Mouse (Mus musculus) brain, embryonic 18.5 days (tissue): ENCODE measurements around the gene Fam104a.
"Not testable (repeated sequence)": the region's sequence is repeated elsewhere in the genome, so short reads cannot be mapped to it uniquely, and the experiment has no call there.

Experiments
- DNase-seq: peaks from one replicate; pipeline ENCODE4 v3.0.0-alpha.2; 2012; ENCODE audit warnings: low read depth, low spot score

Gene Fam104a

DNA sequence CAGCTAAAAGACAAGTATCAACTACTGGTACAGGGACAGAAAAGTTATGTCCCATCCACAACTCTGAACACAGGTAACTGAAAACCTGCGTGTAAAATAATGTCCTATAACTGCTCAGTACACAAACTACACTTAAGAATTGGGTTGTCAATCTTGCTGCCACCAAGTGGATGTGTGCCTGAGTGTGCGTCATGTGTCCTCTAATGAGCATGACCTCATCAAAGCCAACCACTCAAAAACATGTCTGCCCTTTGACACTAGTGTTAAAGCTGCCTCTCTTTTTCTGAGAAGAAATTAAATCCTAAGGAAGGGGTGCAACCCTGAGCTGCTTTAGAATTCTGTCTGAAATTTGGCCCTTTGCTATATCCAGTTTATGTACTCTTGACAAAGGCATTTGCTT lies 19.7 kb downstream of the Fam104a start:
- no peak for DNase-seq

DNA sequence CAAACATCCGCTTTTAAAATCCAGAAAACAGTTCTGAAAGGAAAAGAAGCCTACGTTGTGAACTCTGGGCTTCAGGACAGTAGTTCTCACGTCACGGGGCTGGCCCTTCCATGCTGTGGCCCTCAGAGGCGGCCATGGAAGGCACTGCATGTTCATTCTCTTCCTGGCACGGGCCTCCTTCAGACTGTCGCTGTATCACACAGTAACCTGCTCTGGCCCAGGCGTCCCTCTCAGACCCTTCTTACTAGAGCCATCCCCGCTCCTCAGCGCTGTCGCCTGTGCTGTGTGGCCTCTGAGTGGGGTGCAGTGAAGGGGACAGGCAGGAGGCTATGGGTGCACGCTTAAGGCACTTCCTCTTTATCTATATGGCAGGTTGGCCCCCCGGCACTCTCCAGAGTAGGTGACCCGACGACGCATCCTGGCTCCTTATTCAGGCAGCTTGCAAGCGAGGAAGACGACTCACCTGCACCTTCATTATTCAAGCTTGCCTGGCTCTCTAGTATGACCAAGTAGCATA lies 22.1 kb downstream of the Fam104a start:
- no peak for DNase-seq

DNA sequence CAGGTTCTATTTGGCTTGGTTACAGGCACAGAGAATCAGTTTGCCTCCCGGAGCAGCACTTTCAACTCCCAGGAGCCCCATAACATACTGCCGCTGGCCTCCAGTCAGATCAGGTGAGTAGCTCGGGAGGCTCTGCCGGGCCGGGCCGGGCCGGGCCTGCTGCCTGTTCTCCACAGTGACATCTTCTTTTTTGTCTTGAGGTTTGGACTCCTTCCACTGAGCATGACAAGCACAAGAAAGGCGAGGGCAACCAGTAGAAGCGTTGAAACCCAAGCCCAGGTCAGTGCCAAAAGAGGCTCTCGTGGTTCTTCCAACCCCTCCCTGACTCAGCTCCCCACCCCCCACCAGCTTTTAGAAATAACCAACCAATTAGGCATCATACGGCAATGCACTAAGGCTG lies 23.0 kb downstream of the Fam104a start:
- DNase-seq: no peak

DNA sequence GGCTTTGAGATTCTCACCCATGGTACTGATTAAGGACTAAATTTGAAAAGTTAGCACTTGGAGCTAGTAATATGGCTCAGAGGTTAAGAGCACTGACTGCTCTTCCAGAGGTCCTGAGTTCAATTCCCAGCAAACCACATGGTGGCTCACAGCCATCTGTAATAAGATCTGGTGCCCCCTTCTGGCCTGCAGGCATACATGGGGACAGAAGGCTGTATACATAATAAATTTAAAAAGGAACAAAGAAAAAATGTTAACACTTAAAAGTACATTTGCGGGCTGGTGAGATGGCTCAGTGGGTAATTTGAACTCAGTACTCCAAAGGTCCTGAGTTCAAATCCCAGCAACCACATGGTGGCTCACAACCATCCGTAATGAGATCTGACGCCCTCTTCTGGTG lies 23.7 kb downstream of the Fam104a start:
- DNase-seq: not testable (repeated sequence)

GRCm38 (mm10) chr11:113658763-113659162 lies 25.2 kb downstream of the Fam104a start:
- DNase-seq: no peak

GRCm38 (mm10) chr11:113658319-113658718 lies 25.6 kb downstream of the Fam104a start:
- no peak for DNase-seq

DNA sequence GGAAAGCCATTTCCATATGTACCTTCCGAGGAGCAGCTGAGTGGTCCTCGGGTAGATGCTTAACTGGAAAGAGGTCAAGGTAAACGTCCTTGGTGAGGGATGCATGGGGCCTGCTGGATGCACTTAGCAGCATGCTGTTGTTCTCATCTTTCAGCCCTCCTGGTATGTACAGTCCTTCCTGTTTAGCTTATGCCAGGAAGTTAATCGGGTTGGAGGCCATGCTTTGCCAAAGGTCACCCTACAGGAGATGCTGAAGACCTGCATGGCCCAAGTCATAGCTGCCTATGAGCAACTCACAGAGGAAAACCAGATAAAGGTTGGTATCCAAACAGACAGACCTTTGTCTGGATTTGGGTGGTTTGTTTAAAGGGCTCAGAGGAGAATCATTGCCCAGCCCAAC lies 26.7 kb downstream of the Fam104a start:
- DNase-seq: no peak

- no peak for DNase-seq
Observed at GRCm38 (mm10) chr11:113656511-113656932, 27.4 kb downstream of the Fam104a start.

DNA sequence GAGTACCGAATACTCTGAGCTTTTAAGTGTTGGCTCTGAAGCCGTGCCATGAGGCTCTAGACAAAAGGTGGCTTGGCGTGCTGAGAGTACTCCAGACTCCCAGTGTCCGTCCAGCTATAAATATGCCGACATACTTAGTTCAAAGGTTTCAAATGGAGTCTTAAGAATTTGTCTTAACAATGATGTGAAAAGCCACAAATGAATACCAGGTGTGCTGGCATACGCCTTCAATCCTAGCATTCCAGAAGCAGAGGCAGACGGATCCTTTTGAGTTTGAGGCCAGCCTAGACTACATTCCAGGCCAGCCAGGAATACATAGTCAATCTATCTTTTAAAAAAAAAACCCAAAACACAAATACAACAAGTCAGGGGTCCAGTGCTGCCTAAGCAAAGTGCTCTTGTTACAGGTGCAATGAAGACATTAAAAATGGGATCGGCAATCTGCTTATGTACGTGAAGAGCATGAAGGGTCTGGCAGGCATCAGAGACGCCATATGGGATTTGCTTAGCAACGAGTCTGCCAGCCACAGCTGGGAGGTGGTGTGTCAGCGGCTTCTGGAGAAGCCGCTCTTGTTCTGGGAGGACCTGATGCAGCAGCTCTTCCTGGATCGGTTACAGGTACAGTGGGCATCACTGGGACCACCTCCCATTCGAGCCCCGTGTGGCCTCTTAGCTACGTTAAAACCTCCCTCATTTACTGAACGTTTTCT lies 29.2 kb downstream of the Fam104a start:
- no peak for DNase-seq

DNA sequence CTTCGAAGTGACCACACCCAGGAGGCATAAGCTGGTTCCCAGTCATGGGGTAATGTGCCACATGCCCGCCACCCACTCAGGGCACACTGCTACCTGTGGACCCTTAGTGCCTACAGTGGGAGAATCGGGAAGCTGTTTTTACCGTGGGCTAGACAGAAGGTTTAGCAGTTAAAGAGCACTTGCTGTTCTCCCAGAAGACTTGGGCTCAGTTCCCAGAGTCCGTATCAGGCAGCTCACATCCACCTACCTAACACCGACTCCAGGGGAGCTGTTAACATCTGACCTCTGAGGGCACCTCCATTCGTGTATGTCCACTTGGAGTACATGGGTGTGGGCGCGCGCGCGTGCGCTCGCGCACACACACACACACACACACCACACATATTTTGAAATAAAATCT lies 29.9 kb downstream of the Fam104a start:
- no peak for DNase-seq

DNA sequence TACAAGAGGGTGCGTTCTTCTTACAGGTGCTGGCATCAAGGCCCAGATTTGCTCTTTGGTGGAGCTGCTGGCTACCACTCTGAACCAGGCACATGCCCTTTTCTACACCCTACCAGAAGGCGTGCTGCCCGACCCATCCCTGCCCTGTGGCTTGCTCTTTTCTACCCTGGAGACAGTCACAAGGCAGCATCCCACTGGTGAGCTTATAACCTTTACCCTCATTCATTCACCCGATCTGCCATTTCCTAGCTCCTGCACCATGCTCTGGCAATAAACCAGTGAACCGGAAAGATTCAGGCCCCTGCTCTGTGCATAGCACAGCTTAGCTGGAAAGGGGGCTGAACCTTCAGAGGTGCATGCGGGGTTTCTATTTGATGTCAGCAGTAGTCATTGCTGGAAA lies 31.4 kb downstream of the Fam104a start:
- no peak for DNase-seq

DNA sequence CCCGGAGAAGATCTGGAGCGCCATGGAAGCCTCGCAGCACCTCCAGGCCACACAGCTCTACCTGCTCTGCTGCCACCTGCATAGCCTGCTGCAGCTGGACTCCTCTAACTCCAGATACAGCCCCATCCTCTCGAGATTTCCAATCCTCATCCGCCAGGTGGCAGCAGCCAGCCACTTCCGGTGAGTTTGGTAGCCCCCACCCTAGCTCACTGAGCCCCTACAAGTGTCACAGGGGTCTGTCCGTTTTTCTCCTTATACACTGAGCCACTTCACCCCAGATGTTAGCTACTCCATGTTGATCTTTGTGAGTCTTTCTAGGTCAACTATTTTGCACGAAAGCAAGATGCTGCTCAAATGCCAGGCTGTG lies 32.1 kb downstream of the Fam104a start:
- no peak for DNase-seq

DNA sequence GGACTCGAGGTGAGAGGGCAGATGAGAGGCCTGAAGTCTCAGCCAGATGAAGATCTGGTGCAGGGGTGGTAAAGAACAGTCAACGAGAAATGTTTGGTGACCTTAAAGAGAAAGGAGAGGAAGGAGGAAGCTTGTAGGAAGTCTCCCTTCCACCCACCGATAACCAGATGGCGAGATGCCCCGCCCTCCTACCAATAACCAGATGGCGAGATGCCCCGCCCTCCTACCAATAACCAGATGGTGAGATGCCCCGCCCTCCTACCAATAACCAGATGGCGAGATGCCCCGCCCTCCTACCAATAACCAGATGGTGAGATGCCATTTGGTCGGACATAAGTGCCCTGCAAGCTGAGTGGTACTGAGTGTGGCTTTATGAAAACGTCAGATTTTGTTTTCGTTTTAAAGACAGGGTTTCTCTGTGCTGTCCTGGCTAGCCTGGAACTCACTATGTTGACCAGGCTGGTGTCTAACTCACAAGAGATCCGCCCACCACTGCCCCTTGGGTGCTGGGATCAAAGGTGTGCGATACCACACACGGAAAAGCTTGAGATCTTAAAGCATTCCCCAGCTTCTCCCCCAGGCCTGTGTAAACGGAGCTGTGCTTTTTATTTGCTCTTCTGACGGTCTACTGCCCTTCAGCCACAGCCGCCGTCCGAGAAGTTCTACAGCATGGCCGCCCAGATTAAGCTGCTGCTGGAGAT lies 32.6 kb downstream of the Fam104a start:
- no peak for DNase-seq

DNA sequence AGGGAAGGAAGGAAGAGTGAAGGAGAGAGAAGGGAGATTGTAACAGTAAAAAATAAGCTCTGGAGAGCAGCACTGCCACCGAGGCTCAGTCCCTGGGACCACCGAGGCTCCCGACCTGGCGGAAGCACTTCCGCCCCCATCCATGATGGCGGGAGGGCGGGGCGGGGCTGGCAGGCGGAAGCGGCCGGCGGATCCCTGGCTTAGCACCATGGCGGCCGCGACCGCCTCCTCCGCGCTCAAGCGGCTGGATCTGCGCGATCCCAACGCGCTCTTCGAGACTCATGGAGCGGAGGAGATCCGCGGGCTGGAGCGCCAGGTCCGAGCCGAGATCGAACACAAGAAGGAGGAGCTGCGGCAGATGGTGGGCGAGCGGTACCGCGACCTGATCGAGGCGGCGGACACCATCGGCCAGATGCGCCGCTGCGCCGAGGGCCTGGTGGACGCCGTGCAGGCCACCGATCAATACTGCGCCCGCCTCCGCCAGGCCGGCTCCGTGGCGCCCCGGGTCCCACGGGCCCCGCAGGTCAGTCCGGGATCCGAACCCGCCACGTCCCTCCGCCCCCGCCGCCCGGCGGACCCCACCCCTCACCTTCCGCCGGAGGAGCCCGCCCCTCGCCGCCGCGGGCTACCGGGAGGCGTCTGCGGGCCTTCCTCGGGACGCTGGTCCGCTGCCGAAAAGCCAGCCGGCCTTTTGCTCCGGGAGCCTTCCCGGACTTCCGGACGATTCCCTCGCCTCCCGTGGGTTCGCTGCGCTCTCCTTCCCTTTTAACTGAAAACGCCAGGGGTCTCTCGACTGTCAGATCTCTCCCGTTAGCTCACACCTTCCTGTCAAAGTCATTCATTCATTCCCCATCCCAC lies 34.4 kb downstream of the Fam104a start, which contains the start of gene Slc39a11:
TSS of gene Slc39a11 (minus strand) at position 727 of the 858 bp plus-strand sequence.
- no peak for DNase-seq

DNA sequence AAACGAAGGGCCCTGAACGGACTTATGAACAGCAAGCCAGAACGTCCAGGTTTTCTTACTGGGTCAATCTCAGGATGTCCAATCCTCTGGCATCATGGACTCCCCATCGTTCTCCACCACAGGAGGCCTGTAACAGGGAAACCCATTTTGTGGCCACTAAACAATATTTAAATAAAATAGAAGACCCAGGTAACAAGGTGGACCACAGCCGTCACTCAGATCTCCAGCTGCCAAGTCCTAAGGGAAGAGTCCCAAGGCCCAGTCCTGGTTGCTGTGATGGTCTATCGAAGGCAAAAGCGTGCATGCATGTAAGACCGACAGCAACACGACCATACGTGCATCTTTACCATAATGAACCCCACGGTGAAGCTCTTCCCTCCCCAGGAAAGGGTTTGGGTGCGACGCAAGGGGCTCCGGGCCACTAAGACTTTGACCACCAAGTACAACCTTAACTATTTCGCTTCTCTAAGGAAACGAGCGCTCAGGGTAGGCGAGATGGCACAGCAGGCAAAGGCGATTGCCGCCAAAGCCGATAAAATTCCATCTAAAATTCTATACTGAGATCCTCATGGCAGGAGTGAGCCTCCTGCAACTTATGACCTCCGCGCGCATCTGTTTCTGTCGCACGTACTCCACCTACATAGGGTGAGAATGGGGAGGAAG lies 35.1 kb downstream of the Fam104a start, which contains the start of gene Cog1:
TSS of gene Cog1 (plus strand) at position 480 of the 663 bp plus-strand sequence.
- no peak for DNase-seq

GRCm38 (mm10) chr11:113648152-113648551 lies 35.8 kb downstream of the Fam104a start:
- no peak for DNase-seq

GRCm38 (mm10) chr11:113645181-113645580 lies 38.8 kb downstream of the Fam104a start:
- DNase-seq: no peak

GRCm38 (mm10) chr11:113638680-113639079 lies 45.3 kb downstream of the Fam104a start:
- no peak for DNase-seq

DNA sequence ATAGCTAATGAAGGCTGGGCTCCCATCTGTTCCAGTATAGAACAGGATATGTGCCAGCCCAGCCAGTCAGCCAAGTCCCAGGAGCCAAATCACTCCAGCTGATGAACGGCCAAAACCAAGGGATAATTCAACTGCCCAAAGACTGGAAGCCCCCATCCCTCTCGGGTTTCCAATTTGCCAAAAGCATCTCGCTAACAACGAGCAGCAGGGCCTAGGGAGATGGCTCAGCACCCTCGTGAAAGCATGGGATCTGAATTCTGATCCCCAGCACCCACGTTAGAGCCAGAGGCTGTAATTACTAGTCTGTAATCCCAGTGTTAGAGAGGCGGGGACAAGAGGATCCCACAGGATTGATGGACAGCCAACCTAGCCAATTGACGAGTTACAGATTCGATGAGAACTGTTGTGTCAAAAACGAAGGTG lies 49.2 kb downstream of the Fam104a start:
- no peak for DNase-seq

DNA sequence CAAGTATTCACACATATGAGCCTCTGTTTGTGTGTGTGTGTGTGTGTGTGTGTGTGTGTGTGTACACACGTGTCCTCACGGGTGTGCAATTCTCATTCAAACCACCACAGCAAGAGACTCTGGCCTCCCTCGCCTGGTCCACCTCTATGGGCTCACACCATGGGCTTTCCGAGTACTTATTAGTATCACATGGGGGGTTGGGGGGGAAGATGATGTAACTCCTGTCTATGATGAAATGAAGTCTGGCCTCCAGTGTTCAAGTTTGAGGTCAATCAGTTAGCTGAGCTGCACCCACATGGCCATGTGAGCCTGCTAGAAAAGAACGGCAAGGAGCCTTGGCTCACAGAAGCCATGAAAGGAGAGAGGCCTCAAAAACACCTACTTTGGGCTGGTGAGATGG lies 50.6 kb downstream of the Fam104a start:
- no peak for DNase-seq

DNA sequence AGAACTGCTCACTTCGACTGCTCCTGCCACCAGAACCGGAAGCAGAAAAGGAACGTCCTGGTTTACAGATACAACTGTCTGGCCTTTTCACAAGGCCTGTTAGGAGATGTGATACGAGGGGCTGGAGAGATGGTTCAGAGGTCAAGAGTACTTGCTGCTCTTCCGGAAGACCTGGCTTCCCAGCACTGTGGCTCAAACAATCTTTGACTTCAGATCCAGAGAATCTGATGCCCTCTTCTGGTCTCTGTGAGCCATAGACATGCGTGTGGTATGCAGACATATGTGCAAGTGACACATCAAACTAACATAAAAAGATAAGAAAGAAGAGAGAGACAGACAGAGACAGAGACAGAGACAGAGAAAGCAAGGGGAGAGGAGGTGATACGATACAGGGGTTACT lies 51.7 kb downstream of the Fam104a start:
- DNase-seq: no peak
